Mouse (Mus musculus) bone marrow macrophage, adult 2 months (primary cell): ENCODE data around the gene Olfr957. TPM values are rescaled to one million over a fixed set of nuclear protein-coding genes. Genes with fewer than 3 reads are reported as not detected.

Source experiments
- H3K27ac ChIP-seq: 2 replicates; pipeline ENCODE4 v1.5.1; 2012; ENCODE audit warnings: low read depth, low read length; ENCODE audit not compliant: insufficient read depth
- H3K4me1 ChIP-seq: 2 replicates; pipeline ENCODE4 v1.6.1; 2012; ENCODE audit warnings: low read length; ENCODE audit not compliant: control insufficient read depth, insufficient read depth
- H3K4me3 ChIP-seq: 2 replicates; pipeline ENCODE4 v1.5.1; 2012; ENCODE audit warnings: mild to moderate bottlenecking, low read length, moderate library complexity; ENCODE audit not compliant: insufficient read depth
- CTCF ChIP-seq: IDR thresholded peaks from 2 replicates; pipeline ENCODE4 v1.5.1; 2012; ENCODE audit warnings: low read depth, mild to moderate bottlenecking, low read length, moderate library complexity
- POLR2A ChIP-seq: IDR thresholded peaks from 2 replicates; pipeline ENCODE4 v1.6.1; 2012; ENCODE audit warnings: mild to moderate bottlenecking, low read depth, low read length, borderline replicate concordance
- polyA plus RNA-seq: library from polyadenylated mRNA; stranded (reverse); fragments of >200 nt; gene quantifications from 2 replicates; pipeline ENCODE4 v1.2.4, GENCODE M21; 2012; ENCODE audit not compliant: missing spikeins, insufficient read depth, insufficient read length

Gene Olfr957
- not detected in 2 replicates for polyA plus RNA-seq

DNA sequence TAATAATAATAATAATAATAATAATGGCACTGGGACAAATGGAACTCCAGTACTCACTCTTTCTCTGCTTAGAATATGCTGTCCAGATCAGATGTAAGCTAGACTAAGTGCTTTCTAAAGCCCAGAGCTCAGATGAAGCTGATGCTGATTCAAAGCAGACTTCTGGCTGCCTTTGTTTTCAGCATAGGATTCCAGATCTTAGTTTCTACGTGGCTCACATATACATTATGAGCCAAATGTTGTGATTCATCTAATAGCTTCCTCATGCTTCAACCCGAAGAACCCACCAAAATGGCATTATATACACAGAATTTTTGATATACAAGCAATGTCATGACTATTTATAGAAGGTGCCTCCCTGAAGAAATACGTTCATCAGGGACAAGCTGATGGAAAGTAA is at the start of gene Olfr957:
Gene Olfr957, minus strand, starts transcription at position 279 of the 400 bp plus-strand sequence.
- TF ChIP-seq CTCF (no peak), POLR2A (no peak)
- Histone ChIP-seq H3K4me3 (no peak within 1 kb of the TSS), H3K27ac (no peak within 1 kb of the TSS), H3K4me1 (no peaks in the 10 kb centered on the region)

DNA sequence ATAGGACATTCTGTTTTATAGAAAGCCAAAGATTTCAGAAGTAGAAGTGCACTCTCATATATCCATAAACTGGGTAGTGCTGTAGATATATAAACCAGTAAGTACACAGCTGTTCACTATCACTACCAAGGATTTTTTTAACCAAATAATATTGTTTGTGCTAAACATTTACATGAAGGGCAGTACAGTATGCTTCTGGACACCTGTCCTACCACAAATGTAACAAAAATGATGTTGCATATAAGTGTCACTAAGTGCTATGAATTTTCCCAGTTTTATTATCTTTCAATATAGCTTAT is 42.7 kb upstream of the Olfr957 start:
- no peak overlapping the region for H3K27ac ChIP-seq
- no peaks in the 10 kb centered on the region for H3K4me1 ChIP-seq
- no peak for TF ChIP-seq CTCF
- TF ChIP-seq POLR2A = no peak
- H3K4me3 ChIP-seq = no peak overlapping the region

DNA sequence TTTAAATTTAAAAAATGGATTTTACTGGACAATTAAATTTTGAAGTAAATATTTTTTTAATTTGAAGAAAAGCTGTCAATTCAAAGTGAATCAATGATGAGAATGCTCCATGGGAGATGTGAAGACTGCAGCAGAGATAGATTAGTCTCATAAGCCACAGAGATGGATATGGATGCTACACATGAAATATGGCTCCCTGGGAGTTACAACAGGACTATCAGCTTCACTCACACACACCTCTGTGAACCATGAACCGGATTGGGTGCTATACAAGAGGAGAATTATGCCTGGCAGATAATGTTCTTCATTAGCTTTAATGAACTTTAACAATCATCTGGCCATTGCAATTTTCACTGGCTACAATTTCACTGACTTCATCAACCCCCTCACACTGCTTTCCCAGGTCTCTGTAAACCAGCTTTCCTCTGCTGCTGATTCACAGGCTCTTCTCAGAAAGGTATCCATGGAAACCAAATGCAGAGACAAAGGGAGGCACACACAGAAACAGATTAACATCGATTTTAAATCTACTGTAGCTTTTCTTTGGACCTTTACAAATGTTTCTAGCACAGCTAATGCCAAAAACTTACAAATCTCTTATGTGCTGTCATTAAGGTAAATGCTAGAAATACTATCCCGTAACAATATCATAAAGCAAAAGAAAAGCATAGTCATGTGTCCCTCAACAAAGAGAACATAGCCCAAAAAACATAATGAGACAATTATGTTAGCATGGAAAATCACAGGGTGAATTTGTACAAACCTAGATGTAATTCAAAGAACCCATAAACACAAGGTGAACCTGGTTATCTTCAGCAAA is 42.1 kb upstream of the Olfr957 start:
- no peak overlapping the region for H3K27ac ChIP-seq
- TF ChIP-seq POLR2A (no peak), CTCF (no peak)

DNA sequence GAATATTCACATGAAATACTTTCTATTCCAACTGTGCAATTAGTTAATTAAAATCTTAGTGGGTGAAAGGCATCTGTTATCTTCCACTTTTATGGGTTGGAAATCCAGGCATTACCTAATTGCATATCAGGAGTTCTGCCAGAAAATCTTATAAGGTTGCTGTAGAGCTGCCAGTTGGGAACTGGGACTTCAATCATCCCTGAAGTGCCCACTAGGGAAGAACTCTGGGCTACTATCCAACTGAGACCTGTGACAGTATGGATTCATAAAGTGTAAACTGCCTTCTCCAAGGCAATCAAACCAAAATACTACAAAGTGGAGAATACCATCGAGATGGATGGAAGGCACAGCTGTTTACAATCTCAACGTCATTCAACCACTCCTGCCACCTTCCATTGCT is 38.3 kb upstream of the Olfr957 start, which contains the start of gene Olfr958:
Gene Olfr958, minus strand, starts transcription at position 109 of the 400 bp plus-strand sequence.
- no peak for TF ChIP-seq POLR2A
- TF ChIP-seq CTCF = no peak
- H3K27ac ChIP-seq = no peak within 1 kb of the TSS
- H3K4me3 ChIP-seq = no peak within 1 kb of the TSS
- H3K4me1 ChIP-seq = no peaks in the 10 kb centered on the region

More for the DNA sequence above, 42.1 kb upstream of the Olfr957 start:
- H3K4me3 ChIP-seq = no peak overlapping the region
- H3K4me1 ChIP-seq = no peaks in the 10 kb centered on the region

DNA sequence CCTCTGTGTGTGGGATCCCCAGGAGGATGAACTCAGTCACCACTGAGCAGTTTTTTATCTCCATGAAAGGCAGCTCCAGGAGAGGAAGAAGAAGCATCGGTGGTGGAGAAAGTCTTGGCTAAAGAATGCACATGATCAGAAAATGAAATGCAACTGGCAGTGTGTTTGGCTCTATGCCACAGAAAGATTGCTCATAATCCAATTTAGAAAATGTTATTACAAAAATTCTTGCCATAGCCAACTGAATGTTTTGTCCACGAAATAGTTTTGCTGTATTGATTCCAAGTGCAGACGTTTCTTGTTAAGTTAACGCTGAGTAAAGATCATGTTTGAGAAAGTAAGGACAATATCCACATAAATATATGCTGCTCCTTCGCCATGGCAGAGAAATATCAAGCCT is 35.2 kb upstream of the Olfr957 start:
- no peak overlapping the region for H3K4me3 ChIP-seq
- H3K4me1 ChIP-seq = no peaks in the 10 kb centered on the region
- H3K27ac ChIP-seq = no peak overlapping the region
- TF ChIP-seq POLR2A (no peak), CTCF (no peak)

DNA sequence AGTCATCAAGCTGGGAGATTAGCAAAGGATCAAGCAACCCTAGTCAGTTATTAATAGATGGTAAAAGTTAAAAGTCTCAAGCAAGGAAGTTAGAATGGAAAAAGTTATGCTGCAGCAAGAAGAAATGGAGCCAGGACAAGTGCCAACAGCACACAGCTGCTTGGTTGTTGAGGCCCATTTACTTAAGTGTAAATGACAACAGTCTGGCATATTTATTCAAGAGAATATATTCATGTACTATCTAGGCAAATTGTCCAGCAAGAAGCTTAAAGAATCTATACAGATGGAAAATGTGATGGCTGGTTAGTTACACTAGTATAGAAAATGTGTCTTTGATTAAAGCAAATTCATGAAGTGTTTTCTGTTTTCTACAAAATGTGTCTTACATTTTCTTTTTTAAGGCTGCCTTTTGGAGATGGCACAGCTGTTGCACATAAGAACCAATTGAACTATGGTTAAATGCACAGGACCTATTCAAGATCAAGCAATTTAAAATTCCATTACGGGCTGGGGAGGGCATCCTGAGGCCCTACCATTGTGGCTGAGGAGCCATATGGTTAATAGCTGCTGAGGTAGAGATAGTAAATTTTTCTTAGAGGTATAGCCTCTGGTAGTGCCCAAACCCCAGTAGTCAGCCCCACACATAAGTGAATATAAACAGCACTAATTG is 8.1 kb upstream of the Olfr957 start:
- no peak overlapping the region for H3K27ac ChIP-seq
- no peak for TF ChIP-seq POLR2A
- TF ChIP-seq CTCF = no peak
- no peak overlapping the region for H3K4me3 ChIP-seq
- H3K4me1 ChIP-seq = no peaks in the 10 kb centered on the region

DNA sequence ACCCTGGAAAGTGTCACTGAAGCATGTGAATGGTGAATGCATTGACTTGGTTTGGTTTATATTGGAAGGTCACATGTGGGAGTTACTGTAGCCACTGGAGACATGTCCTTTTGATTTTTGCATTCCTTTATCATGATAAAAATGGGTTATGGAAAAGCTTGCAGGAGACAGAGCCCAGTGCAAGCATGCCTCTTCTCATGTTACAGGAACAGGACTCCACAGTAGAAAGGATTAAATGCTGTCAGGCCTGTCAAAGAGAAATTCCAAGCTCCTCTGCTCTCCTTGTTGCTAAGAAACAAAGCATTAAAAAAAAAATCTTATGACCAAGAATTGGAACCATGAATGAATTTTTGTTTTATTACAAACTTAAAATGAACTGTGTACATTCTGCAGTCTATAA is 3.0 kb upstream of the Olfr957 start:
- no peak overlapping the region for H3K4me3 ChIP-seq
- no peaks in the 10 kb centered on the region for H3K4me1 ChIP-seq
- TF ChIP-seq CTCF (no peak), POLR2A (no peak)
- no peak overlapping the region for H3K27ac ChIP-seq

DNA sequence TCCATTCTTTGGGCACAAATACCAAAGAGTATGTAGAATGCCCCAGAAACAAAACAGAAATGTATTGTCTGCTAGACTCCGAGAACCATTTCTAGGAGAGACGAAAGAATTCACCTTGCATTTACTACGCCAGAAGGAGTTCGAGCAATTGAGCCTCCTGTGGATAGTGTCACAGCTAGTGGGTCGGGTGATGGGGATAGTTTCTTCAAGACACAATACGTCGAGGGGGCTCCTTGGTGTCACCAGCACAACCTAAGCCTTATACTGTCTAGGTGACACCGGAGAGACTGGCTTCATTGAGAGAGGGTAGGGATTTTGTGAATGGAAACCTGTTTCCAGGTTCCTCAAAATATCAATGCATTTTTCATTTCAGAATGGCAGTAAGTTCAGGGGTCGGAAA is 6.2 kb downstream of the Olfr957 start:
- H3K4me3 ChIP-seq = no peak overlapping the region
- no peak overlapping the region for H3K27ac ChIP-seq
- TF ChIP-seq CTCF (no peak), POLR2A (no peak)
- H3K4me1 ChIP-seq = no peaks in the 10 kb centered on the region

DNA sequence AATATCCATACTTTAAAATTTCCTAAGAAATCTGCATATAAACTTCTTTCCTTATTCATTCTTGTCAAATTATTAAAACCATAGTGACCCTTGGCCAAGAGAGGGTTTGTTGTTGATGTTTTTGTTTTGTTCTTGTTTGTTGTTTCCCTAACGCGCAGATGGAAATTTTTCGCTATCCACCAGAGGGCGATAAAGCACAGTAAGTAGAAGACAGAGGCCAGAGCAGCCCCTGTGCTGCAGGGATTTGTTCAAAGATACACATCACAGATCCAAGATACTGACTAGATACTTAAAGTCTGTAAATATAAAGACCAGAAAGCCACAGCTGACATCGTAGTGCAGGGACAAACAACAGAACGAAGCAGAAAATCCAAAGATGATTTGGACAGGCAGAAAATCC is 6.6 kb downstream of the Olfr957 start:
- H3K27ac ChIP-seq = no peak overlapping the region
- TF ChIP-seq POLR2A = no peak
- 0 out of 2 replicates have a peak, but pooled peaks have one; percentile 21 for TF ChIP-seq CTCF
- H3K4me3 ChIP-seq = no peak overlapping the region

DNA sequence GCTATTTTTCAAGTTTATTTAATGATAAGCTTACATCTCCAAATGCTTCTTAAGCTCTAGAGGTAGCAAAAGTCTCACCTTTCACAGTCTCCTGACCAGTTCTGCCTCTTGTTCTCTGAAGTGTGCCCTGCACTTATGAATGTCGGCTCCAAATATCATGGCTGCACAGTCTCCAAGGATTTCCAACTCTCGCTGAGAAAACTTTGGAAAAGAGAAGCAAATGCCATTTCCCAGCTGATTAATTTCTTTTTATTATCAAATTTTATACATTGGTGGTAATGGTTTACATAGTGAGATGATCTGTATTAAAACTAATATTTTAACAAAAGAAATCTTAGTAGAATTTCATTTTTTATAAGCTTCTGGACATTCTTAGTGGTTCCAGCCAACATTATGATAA is 21.7 kb downstream of the Olfr957 start, which contains the start of gene Olfr44:
Gene Olfr44, minus strand, starts transcription at position 101 of the 400 bp plus-strand sequence.
- H3K4me3 ChIP-seq = no peak within 1 kb of the TSS
- H3K4me1 ChIP-seq = no peaks in the 10 kb centered on the region
- TF ChIP-seq POLR2A (no peak), CTCF (no peak)
- H3K27ac ChIP-seq = no peak within 1 kb of the TSS

More for the DNA sequence above, 6.6 kb downstream of the Olfr957 start:
- no peaks in the 10 kb centered on the region for H3K4me1 ChIP-seq
